Mouse (Mus musculus) ovary, adult 18-20 months (tissue): Measurements from ENCODE around the gene Spocd1.
A peak's percentile ranks its signal among the peaks of the same experiment; 100 is the strongest.
"Not testable (repeated sequence)": the region's sequence is repeated elsewhere in the genome, so short reads cannot be mapped to it uniquely, and the experiment has no call there.

Experiments used
- DNase-seq: peaks from one replicate; pipeline ENCODE4 v3.0.0; 2022; ENCODE audit warnings: low spot score, mixed read lengths

Spocd1 gene

DNA sequence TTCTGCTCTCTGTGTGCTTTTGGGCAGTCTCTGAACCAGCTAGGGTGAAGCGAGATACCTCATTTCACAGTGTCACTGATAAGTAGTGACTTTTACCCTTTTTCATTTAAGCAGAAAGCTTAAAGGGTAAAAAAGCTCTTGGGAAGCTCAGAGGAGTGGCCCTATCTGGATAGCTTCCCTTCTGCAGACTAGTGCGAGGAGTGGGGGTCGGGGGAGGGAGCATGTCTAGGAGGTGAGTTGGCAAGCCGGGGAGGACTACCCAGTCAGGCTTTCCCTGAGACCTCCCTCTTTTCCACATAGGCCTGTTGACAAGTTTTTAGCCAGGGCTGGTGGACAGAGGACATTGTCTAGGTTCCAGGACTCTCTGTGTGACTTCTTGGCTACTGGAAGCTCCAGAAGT is at the start of gene Spocd1:
TSS of gene Spocd1 (plus strand) at position 301 of the 400 bp plus-strand sequence.
- no peak for DNase-seq

DNA sequence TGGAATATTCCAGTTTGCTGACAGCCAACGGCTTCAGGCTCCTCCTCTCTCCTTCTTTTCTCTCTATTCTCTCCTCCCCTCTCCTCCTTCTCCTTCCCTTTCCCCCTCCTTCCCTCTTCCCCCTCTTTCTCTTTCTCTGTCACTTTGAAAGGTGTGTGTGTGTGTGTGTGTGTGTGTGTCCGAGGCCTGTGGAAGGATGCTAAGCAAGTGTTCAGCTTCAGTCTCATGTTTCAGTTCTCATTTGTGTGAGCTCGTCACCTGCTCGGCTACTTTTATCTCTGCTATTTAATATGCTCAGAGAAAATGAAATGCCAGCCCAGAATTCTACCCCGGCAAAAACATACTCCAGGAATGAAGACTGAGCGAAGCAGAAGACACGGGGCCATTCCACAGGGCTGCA is 48.4 kb upstream of the Spocd1 start:
- no peak for DNase-seq

DNA sequence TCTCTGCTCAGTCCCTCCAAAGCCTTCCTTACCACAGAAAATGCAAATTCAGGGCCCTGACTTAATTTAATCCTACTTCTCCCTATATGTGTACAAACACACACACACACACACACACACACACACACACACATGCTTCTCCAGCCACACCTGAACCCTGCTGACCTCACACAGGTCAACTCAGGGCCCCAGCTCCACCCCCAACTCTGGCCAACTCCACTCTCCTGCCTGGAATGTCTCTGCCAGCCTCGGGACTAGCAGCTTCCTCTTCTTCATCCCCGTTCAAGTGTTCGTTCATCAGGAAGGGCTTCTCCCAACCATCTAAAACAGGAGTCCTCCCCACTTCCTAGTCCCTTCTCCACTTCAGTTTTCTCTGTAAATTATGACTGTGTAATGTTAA is 47.4 kb upstream of the Spocd1 start:
- DNase-seq = no peak

DNA sequence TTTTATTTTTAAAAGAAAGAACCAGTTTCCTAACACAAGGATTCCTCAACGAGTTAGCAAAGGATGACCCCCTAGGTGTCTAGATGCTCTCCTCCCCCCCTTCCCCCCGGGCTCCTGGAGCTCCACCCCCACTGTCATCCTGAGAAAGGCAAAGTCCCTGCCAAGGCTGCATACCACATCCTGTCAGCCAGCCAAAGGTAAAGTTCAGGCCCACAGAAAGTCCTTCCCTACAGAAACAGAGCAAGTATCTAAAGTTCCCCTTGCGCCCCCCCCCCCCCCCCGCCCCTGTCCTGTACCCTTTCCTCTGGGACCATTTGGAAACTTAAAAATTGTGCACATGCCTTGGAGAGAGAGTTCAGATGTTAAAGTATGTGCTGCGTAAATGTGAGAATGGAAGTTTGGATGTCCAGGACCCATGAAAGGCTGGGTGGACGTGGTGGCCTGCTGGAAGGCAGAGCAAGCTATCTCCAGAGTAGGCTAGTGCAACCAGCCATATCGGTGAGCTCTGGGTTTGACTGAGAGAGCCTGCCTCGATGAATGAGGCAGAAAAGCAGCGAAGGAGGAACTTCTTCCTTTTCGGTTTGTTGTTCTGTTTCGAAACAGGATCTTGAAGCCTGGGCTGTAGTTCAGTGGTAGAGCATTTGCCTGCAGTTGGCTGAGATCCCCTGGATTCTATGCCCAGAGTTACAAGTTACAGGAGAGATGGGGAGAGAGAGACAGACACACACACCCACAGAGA is 46.3 kb upstream of the Spocd1 start:
- DNase-seq = no peak

DNA sequence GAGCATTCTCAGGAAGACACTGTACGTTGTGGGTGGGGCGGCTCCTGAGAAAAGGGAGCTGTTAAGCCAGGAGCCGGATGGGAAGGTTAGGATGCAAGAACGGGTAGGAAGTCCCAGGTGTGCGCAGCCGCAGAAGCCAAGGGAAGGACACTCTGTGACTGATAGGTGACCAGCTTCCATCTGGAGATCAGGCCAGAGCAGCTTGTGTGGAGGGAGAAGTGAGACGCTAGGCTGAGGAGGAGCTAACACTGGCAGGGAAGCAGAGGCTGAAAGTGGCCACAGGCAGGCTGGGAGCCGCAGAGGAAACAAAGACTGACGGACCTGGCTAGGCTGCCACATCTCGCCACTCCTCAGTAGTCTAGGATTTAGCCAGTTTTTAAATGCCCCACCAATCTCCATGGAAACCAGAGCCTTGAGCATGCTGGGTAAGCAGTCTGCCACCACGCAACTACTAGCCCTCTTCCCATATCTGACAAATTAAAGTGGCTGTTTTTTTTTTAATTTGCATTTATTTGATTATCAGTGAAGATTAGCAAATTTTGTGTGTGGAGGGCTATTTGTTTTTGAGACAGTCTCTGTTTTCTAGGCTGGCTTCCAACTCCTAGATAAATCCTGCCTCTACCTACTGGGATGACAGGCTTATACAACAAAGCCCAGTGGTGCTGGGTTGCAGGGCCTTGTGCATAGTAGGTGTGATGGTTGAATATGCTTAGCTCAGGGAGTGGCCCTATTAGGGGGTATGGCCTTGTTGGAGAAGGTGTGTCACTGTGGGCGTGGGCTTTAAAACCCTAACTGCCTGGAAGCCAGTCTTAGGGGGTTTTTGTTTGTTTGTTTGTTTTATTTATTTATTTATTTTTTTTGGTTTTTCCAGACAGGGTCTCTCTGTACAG is 44.8 kb upstream of the Spocd1 start:
- DNase-seq = no peak

DNA sequence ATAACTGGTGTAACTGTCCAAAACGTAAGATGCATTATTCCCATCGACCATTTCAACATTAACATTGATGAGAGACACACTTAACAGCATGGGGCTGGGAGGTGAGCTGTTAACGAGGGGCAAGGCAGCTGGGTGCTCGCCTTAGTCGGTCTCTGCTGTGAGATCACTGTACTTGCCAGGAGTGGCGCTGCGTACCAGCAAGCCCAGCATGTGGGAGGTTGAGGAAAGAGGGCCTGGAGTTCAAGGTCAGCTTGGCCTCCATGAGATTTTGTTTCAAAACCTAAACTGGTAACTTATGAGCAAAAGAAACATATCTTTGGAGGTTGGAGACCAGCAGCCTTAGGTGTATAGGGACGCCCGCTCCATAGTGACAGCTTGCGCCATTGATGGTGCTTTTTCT is 39.4 kb upstream of the Spocd1 start:
- DNase-seq = no peak

DNA sequence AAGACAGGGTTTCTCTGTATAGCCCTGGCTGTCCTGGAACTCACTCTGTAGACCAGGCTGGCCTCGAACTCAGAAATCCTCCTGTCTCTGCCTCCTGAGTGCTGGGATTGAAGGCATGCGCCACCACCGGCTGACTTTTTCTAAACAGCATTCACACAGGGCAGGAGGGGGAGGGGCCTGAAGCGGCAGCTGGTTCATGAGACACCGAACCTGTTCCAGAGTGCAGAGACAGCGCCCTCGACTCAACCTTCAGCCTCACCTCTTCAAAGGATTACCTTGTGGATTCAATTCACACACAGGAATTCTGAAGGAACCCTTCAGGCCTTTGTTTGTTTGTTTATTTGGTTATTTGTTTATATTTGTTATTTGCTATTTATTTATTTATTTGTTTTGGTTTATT is 39.0 kb upstream of the Spocd1 start:
- DNase-seq = no peak

DNA sequence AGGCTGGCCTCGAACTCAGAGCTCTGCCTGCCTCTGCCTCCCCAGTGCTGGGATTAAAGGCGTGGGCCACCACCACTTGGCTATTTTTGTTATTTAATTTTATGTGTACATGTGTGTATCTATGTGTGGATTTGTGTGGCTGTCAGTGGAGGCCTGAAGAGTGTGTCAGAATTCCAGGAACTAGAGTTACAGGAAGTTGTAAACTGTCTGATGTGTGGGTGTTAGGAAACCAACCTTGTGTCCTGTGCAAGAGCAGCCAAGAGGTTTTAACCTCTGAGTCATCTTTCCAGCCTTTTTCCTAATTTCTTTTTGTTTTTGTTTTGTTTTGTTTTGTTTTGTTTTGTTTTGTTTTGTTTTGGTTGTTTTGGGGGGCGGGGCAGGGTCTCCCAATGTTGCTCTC is 34.2 kb upstream of the Spocd1 start:
- no peak for DNase-seq

DNA sequence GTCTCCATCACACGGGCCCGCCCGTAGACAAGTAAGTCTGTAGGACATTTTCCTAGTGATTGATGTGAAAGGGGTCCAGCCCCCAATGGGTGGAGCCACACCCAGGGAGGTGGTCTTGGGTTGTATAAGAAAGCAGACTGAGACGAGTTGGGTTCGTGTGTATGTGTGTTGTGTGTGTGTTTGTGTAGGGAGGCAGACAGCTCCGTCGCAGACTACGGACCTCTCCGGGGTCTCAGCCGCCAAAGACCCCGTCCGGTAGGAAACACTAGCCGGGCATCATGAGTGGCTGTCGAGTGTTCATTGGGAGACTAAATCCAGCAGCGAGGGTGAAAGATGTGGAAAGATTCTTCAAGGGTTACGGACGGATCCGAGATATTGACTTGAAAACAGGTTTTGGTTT is 30.2 kb upstream of the Spocd1 start:
- not testable (repeated sequence) for DNase-seq

DNA sequence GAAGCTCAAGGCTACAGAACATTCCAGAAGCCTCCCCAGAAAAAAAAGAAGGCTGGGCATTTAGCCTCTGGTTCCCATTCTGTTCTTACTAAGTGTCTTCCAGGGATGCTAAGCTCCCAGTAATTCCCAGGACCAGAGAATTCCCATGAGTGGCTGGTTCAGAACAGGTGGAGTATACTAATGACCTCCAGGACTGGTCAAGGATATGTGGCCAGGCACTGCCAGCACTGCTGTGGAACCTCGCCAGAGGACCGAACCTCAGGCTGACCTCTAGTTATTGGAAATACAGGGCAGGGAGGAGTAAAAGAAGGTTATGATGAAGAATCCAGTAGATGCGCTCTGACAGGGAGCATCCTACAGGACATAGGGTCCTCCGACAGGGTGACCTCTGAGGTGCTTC is 26.7 kb upstream of the Spocd1 start:
- DNase-seq = no peak

DNA sequence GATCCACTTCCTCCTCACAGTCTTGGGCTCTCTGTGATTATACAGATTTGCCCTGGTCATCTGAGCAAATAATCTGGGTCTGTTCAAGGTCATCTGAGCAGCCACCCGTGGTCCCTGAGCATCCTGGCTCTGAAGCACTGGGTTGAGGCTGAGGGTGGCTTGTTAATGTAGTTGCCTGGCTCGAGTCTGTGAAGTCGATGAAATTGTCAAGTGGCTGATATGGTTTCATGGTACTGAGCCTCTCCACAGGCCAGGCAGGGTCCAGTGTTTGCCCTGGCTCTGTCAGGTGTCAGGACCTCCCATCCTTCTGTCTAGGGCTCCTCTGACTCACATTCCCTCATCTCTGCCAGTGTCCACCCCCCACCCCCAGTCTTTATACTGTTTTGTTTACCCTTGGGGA is 25.5 kb upstream of the Spocd1 start:
- no peak for DNase-seq

DNA sequence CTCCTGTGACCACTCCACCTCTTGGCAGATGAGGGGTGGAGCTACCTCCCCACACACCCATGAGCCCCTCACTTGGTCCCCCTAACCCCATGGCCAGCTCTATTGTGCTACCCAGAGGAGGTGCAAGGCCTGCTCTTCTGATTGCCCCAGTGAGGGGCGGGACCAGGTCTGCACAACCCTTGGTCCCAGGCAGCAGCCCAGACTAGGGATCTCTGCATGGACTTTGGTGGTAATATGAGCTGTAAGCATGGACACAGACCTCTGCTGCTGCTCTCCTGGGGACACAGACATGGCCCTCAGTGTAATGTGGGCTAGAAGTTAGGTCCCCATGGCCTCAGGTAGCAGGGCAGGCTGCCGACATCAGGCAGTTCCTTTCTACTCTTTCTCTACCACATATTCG is 24.0 kb upstream of the Spocd1 start:
- DNase-seq = no peak

DNA sequence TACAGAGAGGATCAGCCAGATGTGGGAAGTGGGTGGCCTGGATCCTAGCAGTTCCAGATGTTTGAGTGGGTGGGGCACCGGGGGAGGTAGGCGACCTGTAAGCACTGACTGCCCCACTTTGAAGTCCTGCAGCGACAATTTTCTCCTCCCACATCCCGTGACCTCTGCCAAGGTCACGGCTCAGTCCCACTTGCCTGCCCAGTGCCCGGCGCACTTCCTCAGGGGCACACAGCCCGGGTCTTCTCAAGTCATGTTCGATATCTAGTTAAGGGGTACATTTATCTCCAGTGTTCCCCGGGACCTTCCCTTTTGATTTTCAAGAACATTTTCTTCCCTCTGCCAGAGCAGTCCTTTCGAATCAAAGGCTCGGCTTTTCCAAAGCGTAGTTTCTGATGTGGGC is 23.0 kb upstream of the Spocd1 start:
- DNase-seq = peak; percentile 54

DNA sequence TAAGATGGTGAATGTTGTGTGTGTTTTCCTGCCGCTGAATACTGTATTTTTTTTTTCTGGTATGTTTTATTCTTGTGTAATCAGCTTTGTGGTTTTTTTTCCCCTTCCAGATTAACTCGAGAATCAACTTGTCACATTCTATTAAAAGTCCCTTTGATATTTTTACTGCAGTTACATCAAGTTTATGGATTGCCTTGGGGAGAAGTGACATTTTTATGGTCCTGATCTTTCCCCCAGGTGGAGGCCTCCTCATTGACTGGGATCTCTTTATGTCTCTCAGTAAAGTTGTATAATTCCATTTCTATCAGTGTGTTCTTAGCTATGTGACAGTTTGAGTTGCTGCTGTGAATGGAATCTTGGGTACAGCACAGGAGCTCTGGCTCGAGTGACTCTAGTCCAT is 20.2 kb upstream of the Spocd1 start:
- DNase-seq = no peak

DNA sequence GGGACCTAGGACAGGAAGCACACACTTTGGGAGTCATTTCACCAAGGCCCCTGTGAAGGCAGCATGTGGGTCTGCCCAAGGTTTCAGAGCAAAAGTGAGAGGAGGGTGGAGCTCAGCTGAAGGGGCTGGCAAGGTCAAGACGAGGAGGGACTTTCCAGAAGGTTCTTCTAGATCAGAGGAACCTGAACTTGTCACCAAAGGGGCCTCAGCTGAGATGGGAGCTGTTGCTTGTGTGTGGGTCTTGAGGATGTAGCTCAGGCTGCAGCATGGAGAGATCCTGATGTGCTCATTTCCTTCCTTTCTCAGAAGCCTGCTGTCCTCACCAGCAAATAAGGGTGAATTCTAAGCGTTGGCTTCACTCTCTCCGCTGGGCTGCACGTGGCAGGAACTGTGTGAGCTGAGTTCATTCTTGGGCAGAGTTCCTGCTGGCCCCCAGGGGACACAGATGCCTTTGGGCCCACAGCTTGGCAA is 19.8 kb upstream of the Spocd1 start:
- no peak for DNase-seq

DNA sequence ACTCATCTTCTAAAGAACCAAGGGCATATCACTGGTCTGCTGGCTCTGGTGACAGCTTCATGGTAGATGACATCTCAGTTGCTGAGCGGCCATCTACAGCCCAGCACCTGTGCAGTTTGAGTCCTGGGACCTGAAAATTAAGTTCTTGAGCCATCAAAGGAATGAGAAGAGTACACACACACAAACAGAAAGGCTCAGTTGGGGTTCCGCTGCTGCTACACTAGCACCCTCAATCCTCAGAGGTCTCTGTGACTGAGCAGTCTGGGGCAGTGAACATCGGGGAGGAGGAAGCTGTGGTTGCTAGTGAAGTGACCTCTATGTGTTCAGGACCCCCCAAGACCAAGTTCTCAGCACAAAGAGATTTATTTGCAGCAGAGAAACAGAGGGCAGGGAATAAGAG is 16.1 kb upstream of the Spocd1 start:
- no peak for DNase-seq

DNA sequence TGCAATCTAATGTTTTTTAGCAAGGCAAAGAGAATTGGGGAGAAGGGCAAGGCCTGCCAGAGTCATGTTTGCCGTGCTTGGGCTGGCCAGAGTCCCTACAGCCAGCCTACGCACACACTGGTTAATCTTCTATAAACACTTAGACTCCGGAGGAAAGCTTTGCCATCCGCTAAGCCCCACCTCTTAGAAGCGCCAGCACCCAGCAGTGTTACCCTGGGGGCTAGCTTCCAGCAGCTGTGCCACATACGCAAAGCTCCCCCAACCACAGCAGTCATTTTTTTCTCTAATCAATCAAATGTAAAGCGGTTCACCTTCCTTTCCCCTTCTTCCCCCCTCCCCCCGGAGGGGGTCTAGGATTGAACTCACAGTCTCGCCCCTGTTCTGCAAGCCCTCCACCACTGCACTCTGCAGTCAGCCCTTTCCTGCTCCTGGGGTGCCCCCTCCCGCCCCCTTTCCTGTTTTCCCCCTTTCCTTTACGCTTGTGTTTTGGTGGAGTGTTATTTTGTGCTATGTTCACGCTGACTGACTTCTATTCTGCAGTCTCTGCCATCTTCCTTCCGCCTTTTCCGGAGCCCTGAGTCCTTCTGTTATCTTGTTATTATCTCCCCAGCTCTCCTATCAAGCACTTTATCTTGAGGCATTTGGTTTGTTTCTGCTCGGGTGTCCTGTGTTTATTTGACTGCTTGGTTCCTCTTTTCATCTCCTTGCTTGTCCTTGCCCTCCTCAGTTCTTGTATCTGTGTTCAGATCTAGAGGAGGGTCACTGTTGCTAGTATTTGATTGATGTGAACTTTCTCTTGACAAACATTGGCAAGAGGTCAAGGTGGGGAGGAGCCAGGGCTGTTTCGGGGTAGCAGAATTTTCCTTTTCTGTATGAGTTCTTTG is 15.0 kb upstream of the Spocd1 start:
- DNase-seq = peak; percentile 86

DNA sequence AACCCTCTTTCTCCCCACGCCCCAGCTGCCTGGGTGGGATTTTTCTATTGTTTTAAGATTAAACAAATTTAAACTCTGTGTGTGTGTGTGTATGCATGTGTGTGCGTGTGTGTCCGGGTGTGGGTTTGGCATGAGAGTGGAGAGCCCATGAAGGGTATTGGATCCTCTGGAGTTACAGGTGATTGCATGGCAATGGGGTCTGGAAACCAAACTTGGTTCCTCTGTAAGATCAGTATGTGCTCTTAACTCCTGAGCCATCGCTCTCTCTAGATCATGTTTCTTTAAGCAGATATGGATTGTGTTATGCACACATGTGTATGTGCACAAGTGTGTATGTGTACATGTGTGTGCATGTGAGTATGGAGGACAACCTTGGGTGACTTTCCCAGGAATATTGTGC is 14.4 kb upstream of the Spocd1 start:
- no peak for DNase-seq

DNA sequence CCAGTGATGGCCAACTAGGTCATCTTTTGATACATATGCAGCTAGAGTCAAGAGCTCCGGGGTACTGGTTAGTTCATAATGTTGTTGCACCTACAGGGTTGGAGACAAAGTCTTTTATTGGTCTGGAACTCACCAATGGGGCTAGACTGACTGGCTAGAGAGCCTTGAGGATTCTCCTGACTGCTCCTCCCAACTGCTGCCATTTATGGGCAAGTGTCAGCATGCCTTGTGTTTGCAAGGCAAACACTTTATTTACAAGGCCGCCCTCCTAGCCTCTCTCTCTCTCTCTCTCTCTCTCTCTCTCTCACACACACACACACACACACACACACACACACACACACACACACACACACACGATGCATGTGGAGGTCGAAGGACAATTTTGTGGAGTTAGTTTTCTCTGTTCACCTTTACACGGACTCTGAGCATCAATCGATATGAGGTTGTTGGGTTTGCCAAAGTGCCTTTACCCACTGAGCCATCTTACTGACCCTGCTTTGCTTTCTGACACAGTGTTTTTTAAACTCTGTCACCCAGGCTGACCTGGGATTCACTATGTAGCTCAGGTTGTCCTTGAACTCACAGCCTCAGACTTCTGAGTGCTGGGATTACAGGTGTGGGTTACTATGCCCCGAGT is 13.6 kb upstream of the Spocd1 start:
- no peak for DNase-seq

DNA sequence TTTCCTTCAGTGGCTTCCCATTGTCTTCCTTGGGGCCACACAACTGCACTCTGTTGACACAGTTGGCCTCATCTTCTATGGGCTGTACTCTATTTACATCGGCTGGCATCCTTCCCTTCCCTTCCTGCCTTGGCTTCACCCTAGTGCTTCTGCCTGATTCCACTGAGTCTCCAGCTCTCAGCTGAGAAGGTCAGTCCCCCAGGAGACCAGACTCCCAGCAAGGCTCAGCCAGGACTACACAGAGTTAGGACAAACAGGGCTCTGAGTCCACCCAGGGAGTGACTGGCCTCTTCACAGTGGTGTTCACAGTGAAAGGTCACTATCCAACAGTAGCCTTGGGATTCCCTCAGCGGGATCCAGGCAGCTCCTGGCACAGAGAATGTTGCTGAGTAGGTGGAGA is 12.9 kb upstream of the Spocd1 start:
- peak; percentile 71 for DNase-seq

DNA sequence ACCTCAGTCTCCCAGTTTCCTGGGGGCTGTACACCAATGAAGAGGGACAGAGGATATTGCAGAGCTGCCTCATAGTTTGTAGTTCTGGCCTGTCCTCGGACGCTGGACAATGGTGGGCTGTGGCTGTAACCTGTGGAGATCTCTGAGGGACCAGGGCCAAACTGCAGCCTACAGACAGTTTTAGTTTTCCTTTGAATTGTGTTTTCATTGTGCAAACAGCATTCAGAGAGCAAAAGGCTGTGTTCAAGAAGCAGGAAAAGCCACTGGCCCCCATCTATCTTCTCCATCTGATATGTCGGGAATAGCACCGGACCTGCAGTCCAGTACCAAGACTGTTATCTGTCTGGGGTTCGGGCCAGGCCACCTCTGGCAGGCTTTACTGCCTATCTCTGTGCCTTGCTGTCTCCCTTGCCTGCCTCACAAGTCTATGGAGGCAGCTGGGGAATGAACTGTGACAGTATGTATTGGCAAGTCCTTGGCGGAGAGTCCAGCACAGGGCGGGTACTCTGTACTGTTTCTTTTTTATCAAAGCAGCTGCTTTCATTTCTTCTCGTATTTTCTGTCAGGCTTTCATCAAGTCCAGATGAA is 11.9 kb upstream of the Spocd1 start:
- no peak for DNase-seq
